Mouse (Mus musculus): ENCODE measurements around the gene Wnt9a. TPM values are rescaled to one million over a fixed set of nuclear protein-coding genes. Genes with fewer than 3 reads are reported as not detected.

Wnt9a gene
- polyA plus RNA-seq, 1 experiment from 2014 or later: 2.9 TPM

DNA sequence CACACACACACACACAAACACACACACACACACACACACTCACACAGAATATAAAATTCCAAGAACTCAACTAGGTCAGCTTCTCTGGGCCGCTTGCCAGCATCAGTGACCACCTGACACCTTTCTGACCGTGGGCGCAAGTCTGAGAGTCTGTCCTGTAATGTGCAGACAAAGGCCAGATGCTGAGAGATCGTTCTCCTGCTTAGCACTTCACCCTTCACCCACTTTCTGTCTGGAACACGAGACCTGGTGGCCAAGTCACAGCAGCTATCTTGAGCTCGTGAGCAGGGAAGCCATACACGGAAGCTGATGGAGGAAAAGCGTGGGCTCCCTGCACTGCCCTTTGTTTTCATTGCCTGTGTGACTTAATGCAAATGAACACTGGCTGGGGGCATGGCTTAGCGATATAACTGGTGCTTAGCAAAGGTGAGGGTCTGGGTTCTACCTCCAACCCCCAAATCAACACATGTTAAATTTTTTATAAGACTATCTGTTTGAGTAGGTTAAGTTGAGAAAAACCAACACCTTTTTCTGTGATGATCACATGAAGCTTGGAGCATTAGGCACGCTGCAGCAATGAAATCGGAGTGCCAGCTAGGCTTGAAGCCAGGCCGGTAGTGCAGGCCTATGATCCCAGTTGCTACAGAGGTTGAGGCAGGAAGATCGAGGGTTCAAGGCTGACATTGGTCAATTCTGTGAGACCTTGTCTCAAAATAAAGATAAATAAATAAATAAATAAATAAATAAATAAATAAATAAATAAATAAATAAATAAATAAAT lies 31.4 kb downstream of the Wnt9a start:
- H3K4me3 ChIP-seq: no peak overlapping the region
- no peak overlapping the region for H3K9ac ChIP-seq
- H3K9me3 ChIP-seq: no peaks in the 10 kb centered on the region
- 41% methylated on average over 13 of the region's 13 CpGs for WGBS
- no peaks in the 10 kb centered on the region for H3K36me3 ChIP-seq
- H3K27ac ChIP-seq (replicated peaks): peak overlapping the region; percentile 65
- H3K27me3 ChIP-seq (replicated peaks): no peaks in the 10 kb centered on the region
- peak; percentile 40; the same call in 1 of the 2 replicates for ATAC-seq (ENCODE audit: extremely low read depth, insufficient number of reproducible peaks, low FRiP score, low TSS enrichment)
- H3K4me1 ChIP-seq: peaks cover 35% of the 10 kb centered on the region
- peak overlapping the region; percentile 18 for H3K4me2 ChIP-seq

- no peak overlapping the region for H3K27ac ChIP-seq (replicated peaks)
- no peak overlapping the region for H3K4me3 ChIP-seq
- no peak overlapping the region for H3K9ac ChIP-seq
- no peaks in the 10 kb centered on the region for H3K36me3 ChIP-seq
- H3K27me3 ChIP-seq (replicated peaks): no peaks in the 10 kb centered on the region
- no peaks in the 10 kb centered on the region for H3K9me3 ChIP-seq
- H3K4me2 ChIP-seq: no peak overlapping the region
- peaks cover 35% of the 10 kb centered on the region for H3K4me1 ChIP-seq
- 68% methylated on average over 2 of the region's 2 CpGs for WGBS
- no peak for ATAC-seq (ENCODE audit: extremely low read depth, insufficient number of reproducible peaks, low FRiP score, low TSS enrichment)
These were observed 32.0 kb downstream of the Wnt9a start for GRCm38 (mm10) chr11:59338736-59339120.

GRCm38 (mm10) chr11:59342956-59343355 lies 36.2 kb downstream of the Wnt9a start:
- no peak overlapping the region for H3K27ac ChIP-seq (replicated peaks)
- 72% methylated on average over 5 of the region's 5 CpGs for WGBS
- no peak overlapping the region for H3K4me2 ChIP-seq
- no peaks in the 10 kb centered on the region for H3K9me3 ChIP-seq
- no peak overlapping the region for H3K9ac ChIP-seq
- peaks cover 23% of the 10 kb centered on the region for H3K4me1 ChIP-seq
- no peak for ATAC-seq (ENCODE audit: extremely low read depth, insufficient number of reproducible peaks, low FRiP score, low TSS enrichment)
- H3K36me3 ChIP-seq: no peaks in the 10 kb centered on the region
- no peaks in the 10 kb centered on the region for H3K27me3 ChIP-seq (replicated peaks)
- H3K4me3 ChIP-seq: no peak overlapping the region

- H3K4me2 ChIP-seq: no peak overlapping the region
- no peaks in the 10 kb centered on the region for H3K27me3 ChIP-seq (replicated peaks)
- H3K27ac ChIP-seq (replicated peaks): peak overlapping the region; percentile 80
- no peaks in the 10 kb centered on the region for H3K9me3 ChIP-seq
- H3K36me3 ChIP-seq: no peaks in the 10 kb centered on the region
- H3K4me3 ChIP-seq: no peak overlapping the region
- 0 out of 2 replicates have a peak overlapping the region, but pooled peaks have one; percentile 2 for H3K9ac ChIP-seq
- H3K4me1 ChIP-seq: peaks cover 24% of the 10 kb centered on the region
- ATAC-seq (ENCODE audit: extremely low read depth, insufficient number of reproducible peaks, low FRiP score, low TSS enrichment): no peak
- 46% methylated on average over 11 of the region's 11 CpGs for WGBS
These were observed 39.6 kb downstream of the Wnt9a start for GRCm38 (mm10) chr11:59346166-59346910.

- H3K27ac ChIP-seq (replicated peaks): 0 out of 2 replicates have a peak overlapping the region, but pooled peaks have one; percentile 40
- 0 out of 2 replicates have a peak overlapping the region, but pooled peaks have one; percentile 11 for H3K9ac ChIP-seq
- no peaks in the 10 kb centered on the region for H3K27me3 ChIP-seq (replicated peaks)
- no peaks in the 10 kb centered on the region for H3K9me3 ChIP-seq
- 58% methylated on average over 2 of the region's 2 CpGs for WGBS
- no peak overlapping the region for H3K4me3 ChIP-seq
- peaks cover 24% of the 10 kb centered on the region for H3K4me1 ChIP-seq
- H3K4me2 ChIP-seq: no peak overlapping the region
- H3K36me3 ChIP-seq: no peaks in the 10 kb centered on the region
- ATAC-seq (ENCODE audit: extremely low read depth, insufficient number of reproducible peaks, low FRiP score, low TSS enrichment): no peak
These were observed 43.6 kb downstream of the Wnt9a start for GRCm38 (mm10) chr11:59350326-59350725.

- Histone ChIP-seq H3K9me3 (no peaks in the 10 kb centered on the region), H3K4me2 (no peak overlapping the region), H3K4me3 (no peak overlapping the region), H3K4me1 (peaks cover 8% of the 10 kb centered on the region), H3K27me3 (replicated peaks) (no peaks in the 10 kb centered on the region), H3K9ac (no peak overlapping the region), H3K36me3 (no peaks in the 10 kb centered on the region), H3K27ac (replicated peaks) (no peak overlapping the region)
- WGBS: 85% methylated on average over 4 of the region's 4 CpGs
- no peak for ATAC-seq (ENCODE audit: extremely low read depth, insufficient number of reproducible peaks, low FRiP score, low TSS enrichment)
These were observed 48.1 kb downstream of the Wnt9a start for GRCm38 (mm10) chr11:59354793-59355192.

DNA sequence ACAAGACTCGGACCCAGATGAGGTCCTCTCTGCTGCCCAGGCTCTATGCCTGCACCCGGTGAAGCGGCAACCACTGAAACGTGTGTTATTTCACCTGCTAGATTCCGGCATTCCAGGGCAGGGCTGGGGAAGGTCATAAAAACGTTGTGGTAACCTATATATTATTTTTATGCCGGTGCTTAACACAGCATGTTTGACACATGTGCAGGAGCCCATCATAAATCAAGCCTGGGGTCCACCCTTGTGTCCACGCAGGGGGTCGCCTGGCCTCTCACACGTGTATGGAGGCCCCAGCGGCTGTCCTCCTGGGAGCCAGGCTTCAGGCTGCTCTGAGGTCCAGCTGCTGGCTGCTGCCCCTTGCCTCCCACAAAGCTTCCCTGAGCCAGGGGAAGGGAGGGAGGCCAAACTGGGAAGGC lies 50.2 kb downstream of the Wnt9a start:
- Histone ChIP-seq H3K4me2 (no peak overlapping the region), H3K9me3 (no peaks in the 10 kb centered on the region), H3K27me3 (replicated peaks) (no peaks in the 10 kb centered on the region), H3K9ac (no peak overlapping the region), H3K36me3 (no peaks in the 10 kb centered on the region), H3K4me1 (no peaks in the 10 kb centered on the region), H3K4me3 (no peak overlapping the region), H3K27ac (replicated peaks) (no peak overlapping the region)
- 66% methylated on average over 11 of the region's 11 CpGs for WGBS
- no peak for ATAC-seq (ENCODE audit: extremely low read depth, insufficient number of reproducible peaks, low FRiP score, low TSS enrichment)

- Histone ChIP-seq H3K4me1 (peaks cover 17% of the 10 kb centered on the region), H3K9ac (no peak overlapping the region), H3K9me3 (no peaks in the 10 kb centered on the region), H3K4me2 (no peak overlapping the region), H3K27me3 (replicated peaks) (no peaks in the 10 kb centered on the region), H3K27ac (replicated peaks) (no peak overlapping the region), H3K4me3 (no peak overlapping the region), H3K36me3 (no peaks in the 10 kb centered on the region)
- WGBS: 67% methylated on average over 9 of the region's 9 CpGs
- no peak for ATAC-seq (ENCODE audit: extremely low read depth, insufficient number of reproducible peaks, low FRiP score, low TSS enrichment)
These were observed 54.6 kb downstream of the Wnt9a start for GRCm38 (mm10) chr11:59361291-59361690.

DNA sequence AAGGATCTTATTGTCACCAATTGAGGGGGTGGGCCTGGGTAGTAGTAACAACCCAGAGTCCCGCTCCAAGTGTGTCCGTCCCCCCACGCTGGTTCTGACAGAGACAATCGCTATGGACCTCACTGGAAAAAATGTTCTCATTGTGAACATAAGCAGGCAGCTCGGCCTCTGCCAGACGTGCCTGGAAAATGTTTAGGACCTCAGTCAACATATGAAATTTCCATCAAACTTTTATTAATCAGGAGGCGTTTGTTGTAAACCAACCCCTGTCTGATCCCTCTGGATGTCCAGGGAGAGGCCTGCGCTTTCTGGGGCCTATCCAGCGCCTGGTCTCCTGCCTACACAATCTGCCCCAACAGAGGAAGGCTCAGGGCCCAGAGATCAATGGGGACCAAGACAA lies 57.3 kb downstream of the Wnt9a start:
- H3K9me3 ChIP-seq: no peaks in the 10 kb centered on the region
- no peaks in the 10 kb centered on the region for H3K36me3 ChIP-seq
- H3K4me3 ChIP-seq: no peak overlapping the region
- H3K4me1 ChIP-seq: peaks cover 17% of the 10 kb centered on the region
- H3K27me3 ChIP-seq (replicated peaks): no peaks in the 10 kb centered on the region
- WGBS: 79% methylated on average over 9 of the region's 9 CpGs
- H3K27ac ChIP-seq (replicated peaks): peak overlapping the region; percentile 44; the same call in 1 of the 2 replicates
- no peak overlapping the region; the same call in 1 of the 2 replicates for H3K9ac ChIP-seq
- no peak overlapping the region for H3K4me2 ChIP-seq
- no peak for ATAC-seq (ENCODE audit: extremely low read depth, insufficient number of reproducible peaks, low FRiP score, low TSS enrichment)

DNA sequence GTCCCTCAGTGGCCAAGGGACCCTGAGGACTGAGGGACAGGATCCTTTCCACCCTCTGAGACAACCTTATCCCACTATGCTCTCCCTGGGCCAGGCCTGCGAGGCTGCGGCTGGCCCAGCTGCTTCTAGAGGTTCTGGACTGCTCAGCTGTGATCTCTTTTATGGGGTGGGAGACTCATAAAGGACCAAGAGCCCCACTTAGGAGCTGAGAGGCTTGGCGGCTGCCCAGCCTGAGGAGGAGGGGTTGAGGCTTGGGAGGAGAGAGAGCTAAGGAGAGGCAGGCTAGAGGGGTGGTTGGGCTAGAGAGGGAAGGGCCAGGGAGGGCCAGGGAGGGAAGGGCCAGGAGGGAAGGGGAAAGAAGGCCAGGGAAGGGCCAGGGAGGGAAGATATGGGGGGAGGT lies 57.7 kb downstream of the Wnt9a start:
- H3K9ac ChIP-seq: peak overlapping the region; percentile 15; the same call in 1 of the 2 replicates
- ATAC-seq (ENCODE audit: extremely low read depth, insufficient number of reproducible peaks, low FRiP score, low TSS enrichment): peak; percentile 29; the same call in 1 of the 2 replicates
- no peaks in the 10 kb centered on the region for H3K36me3 ChIP-seq
- peak overlapping the region; percentile 44; the same call in 1 of the 2 replicates for H3K27ac ChIP-seq (replicated peaks)
- peaks cover 17% of the 10 kb centered on the region for H3K4me1 ChIP-seq
- H3K9me3 ChIP-seq: no peaks in the 10 kb centered on the region
- H3K4me2 ChIP-seq: no peak overlapping the region
- WGBS: 38% methylated on average over 3 of the region's 3 CpGs
- H3K4me3 ChIP-seq: no peak overlapping the region
- H3K27me3 ChIP-seq (replicated peaks): no peaks in the 10 kb centered on the region

DNA sequence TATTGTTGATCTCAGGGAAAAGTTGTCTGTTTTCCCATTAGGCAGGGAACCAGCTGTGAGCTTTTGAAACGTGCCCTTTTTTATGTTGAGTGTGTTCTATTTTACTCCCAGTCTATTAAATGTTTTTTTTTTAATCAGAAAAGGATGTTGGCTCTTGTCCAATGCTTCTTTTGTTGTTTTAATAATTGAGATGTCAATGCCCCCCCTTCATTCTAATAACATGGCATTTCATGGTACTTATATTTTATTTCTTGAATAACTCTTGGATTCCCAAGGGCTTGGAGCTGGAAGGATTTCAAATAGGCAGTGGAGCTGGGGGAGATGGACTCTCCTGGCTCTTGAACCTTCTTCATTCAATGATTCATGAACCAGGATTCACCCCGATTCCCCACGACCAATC lies 59.3 kb downstream of the Wnt9a start:
- no peak for ATAC-seq (ENCODE audit: extremely low read depth, insufficient number of reproducible peaks, low FRiP score, low TSS enrichment)
- no peak overlapping the region for H3K9ac ChIP-seq
- WGBS: 78% methylated on average over 3 of the region's 3 CpGs
- no peak overlapping the region for H3K4me3 ChIP-seq
- no peak overlapping the region for H3K4me2 ChIP-seq
- no peaks in the 10 kb centered on the region for H3K9me3 ChIP-seq
- peaks cover 17% of the 10 kb centered on the region for H3K4me1 ChIP-seq
- H3K27me3 ChIP-seq (replicated peaks): no peaks in the 10 kb centered on the region
- no peak overlapping the region for H3K27ac ChIP-seq (replicated peaks)
- no peaks in the 10 kb centered on the region for H3K36me3 ChIP-seq
